Mouse (Mus musculus) ovary, postnatal 14 days (tissue): ENCODE results near the gene Sox21.

Experiments
- DNase-seq: peaks from one replicate; pipeline ENCODE4 v3.0.0; 2022; ENCODE audit warnings: low spot score

Sox21 gene

GRCm38 (mm10) chr14:118225061-118225743 lies 11.6 kb downstream of the Sox21 start:
- no peak for DNase-seq

GRCm38 (mm10) chr14:118220885-118221284 lies 15.9 kb downstream of the Sox21 start:
- DNase-seq: no peak

GRCm38 (mm10) chr14:118216826-118217225 lies 20.0 kb downstream of the Sox21 start:
- no peak for DNase-seq

GRCm38 (mm10) chr14:118212188-118212804 lies 24.5 kb downstream of the Sox21 start:
- no peak for DNase-seq

GRCm38 (mm10) chr14:118209642-118210041 lies 27.2 kb downstream of the Sox21 start:
- no peak for DNase-seq

GRCm38 (mm10) chr14:118207347-118207746 lies 29.5 kb downstream of the Sox21 start:
- DNase-seq: no peak

- DNase-seq: no peak
These were observed 33.8 kb downstream of the Sox21 start for GRCm38 (mm10) chr14:118203031-118203430.

- DNase-seq: no peak
These were observed 34.8 kb downstream of the Sox21 start for GRCm38 (mm10) chr14:118202006-118202405.

- no peak for DNase-seq
These were observed 36.1 kb downstream of the Sox21 start for GRCm38 (mm10) chr14:118200731-118201130.

GRCm38 (mm10) chr14:118197063-118197462 lies 39.8 kb downstream of the Sox21 start:
- no peak for DNase-seq

- no peak for DNase-seq
These were observed 42.5 kb downstream of the Sox21 start for GRCm38 (mm10) chr14:118194219-118194914.

GRCm38 (mm10) chr14:118193663-118194062 lies 43.2 kb downstream of the Sox21 start:
- DNase-seq: no peak

- no peak for DNase-seq
These were observed 43.7 kb downstream of the Sox21 start for GRCm38 (mm10) chr14:118193001-118193628.

- DNase-seq: no peak
These were observed 45.4 kb downstream of the Sox21 start for GRCm38 (mm10) chr14:118191442-118191841.
